Mouse (Mus musculus): ENCODE measurements around the gene Pef1. TPM values are rescaled to one million over a fixed set of nuclear protein-coding genes. Genes with fewer than 3 reads are reported as not detected.

The Pef1 gene
- total RNA-seq, 2 experiments from 2014 or later: 42.6 to 42.8 TPM

DNA sequence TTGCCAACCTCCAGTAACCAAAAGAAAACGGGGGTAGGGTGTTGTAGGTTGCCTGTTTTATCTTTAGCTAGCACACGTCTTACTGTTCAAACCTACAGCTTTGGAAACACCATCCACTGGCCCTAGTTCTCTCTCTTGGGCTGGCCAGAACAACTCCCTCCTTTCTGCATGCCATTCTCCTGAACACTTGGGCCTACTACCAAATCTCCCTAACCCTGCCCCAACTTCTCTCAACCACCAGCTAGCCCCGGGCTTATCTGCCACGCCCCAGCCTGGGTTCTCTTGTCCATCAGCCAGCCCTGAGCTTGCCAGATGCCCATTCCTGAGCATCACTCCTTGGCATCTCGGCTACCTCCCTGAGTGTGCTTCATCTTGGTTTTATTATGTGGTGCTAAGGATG, 26.5 kb downstream of the Pef1 start:
- DNase-seq (ENCODE audit: extremely low spot score in 1 of 2, low spot score in 2 of 2): peak in 1 of 2 experiments; percentile 19
- intact Hi-C loops (cut with DNase I): no loop called here

DNA sequence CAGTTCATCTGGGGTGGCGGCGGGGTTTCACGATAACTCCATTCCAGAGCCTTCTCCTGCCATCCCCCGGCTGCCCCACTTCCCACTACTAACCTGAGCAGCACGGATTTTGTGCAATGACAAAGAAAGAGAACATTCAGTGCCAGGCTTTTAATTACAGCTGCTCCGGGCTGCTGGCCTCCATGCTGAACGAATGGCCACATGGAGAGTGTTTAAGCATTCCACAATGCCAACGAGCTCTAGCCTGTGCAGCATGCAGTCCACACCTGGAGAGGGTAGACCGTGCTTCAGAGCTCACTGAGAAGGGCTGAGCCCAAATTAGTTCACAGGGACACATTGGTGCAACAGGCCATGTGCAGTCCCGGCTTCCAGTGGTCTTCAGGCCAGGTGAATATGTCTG, 27.7 kb downstream of the Pef1 start:
- DNase-seq (ENCODE audit: extremely low spot score in 1 of 2, low spot score in 2 of 2): no peak
- intact Hi-C loops (cut with DNase I): no loop called here

DNA sequence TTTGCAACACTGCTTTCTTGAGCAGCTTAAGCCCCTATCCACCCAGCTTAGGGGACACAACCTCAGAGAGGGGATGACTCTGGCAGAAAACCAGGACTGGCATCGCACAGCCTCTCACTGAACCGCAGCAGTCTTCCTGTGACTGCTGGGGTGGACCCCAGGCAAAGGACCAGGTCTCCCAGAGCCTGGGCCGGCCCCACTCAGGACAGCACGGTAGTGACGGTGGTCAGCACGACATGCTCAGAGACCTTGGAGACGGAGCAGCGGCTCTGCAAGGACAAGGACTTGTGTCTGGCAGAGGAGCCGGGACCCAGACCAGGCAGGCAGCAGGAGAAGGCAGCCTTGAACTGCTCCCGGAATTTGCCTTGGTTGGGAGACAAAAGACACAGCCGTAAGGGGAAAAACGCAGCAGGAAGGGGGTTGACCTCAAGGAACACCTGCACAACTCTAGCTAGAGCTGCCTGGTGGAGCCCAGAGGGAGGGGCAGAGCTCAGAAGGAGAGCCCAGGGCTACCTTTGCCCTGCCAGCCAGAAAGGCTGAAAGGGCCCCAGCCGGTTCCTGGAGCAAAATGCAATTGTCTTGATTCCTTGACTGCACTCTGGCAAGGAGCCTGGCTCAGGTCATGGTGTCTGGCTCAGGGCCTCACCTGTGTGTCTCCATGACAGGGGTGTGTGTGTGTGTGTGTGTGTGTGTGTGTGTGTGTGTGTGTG, 28.4 kb downstream of the Pef1 start:
- intact Hi-C loops (cut with DNase I): no loop called here

DNA sequence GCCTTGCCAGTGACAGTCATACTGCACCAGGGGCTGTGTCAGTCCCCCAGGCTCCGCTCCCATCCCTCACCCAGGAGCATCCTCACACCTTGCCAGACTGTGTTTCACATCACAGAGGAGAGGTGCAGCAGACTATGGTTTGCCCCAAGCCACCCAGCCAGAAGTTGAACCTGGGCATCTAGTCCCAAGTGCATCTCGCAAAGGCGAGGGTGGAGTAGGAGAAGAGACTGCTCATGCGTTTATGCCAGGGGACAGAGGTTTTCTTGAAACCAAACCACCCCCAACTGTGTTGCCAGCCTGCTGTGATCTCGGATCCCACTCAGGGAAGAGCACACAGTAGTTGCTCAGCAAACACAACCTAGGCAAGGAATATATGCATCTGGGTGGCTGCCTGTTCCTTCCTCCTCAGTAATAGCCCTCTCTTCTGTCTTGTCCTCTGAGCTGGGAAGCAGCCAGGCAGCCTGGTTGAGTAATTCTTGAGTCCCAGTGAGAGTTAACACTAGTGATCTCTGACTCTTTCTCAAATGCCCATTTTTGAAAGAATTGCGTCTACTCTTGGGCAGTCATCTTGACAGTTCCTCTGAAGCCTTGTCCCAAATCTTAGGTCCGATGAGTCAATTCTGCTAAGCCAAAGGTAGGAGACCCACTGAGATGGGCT, 29.2 kb downstream of the Pef1 start:
- DNase-seq (ENCODE audit: extremely low spot score in 1 of 2, low spot score in 2 of 2): no peak
- intact Hi-C loops (cut with DNase I): no loop called here

More for the DNA sequence above, 28.4 kb downstream of the Pef1 start:
- DNase-seq (ENCODE audit: extremely low spot score in 1 of 2, low spot score in 2 of 2): peak in 1 of 2 experiments; percentile 33

DNA sequence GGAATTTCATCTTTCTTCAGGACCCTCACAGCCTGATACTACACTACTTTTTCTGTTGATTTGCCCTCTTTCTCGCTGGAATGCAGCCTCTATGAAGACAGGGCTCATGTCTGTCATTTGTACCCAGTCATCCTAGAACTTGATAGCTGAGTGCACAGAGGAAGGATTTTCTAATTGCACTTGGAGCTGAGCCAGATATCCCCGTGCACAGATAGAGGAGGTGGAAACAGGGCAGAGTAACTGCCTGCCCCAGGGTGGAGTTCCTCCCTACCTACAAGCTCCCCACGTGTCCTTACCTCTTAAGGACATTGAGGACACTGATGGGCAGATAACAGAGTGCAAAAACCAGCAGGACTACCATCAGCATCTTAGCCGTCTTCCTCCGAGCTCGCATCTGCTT, 31.0 kb downstream of the Pef1 start:
- intact Hi-C loops (cut with DNase I): no loop called here
- DNase-seq (ENCODE audit: extremely low spot score in 1 of 2, low spot score in 2 of 2): no peak

GRCm38 (mm10) chr4:130138441-130139213, 36.3 kb downstream of the Pef1 start:
- intact Hi-C loops (cut with DNase I): loop anchor here (1.0 kb wide), 1 partner anchor 49 kb away; no protein-coding TSS in a partner anchor
- peak; percentile 38 to 85 for DNase-seq (ENCODE audit: extremely low spot score in 1 of 2, low spot score in 2 of 2)

GRCm38 (mm10) chr4:130139214-130139492, 36.8 kb downstream of the Pef1 start, which contains the start of gene Hcrtr1:
TSS of gene Hcrtr1 (minus strand) at chr4:130139359.
- intact Hi-C loops (cut with DNase I): no loop called here

DNA sequence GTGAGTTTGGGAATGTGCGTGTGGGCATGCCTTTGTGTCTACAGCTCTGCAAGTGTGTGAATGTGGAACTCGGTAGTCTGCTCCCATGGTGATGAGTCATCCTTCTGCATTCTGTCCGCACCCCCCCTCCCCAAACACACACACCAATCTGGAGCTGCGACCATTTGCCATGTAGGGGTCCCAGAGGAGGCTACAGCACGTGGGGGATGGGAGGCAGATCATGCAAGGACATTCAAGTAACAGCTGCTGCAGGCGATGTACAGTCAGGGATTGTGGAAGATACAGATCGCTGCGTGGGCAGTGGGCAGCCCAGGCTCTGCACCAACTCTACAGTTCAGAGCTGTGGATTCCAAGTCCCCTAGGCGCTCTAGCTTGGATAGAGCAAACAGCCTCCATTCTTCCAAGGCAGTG, 38.6 kb downstream of the Pef1 start:
- DNase-seq (ENCODE audit: extremely low spot score in 1 of 2, low spot score in 2 of 2): peak; percentile 63 to 80
- intact Hi-C loops (cut with DNase I): no loop called here

More at GRCm38 (mm10) chr4:130139214-130139492, 36.8 kb downstream of the Pef1 start, which contains the start of gene Hcrtr1:
- DNase-seq (ENCODE audit: extremely low spot score in 1 of 2, low spot score in 2 of 2): no peak

DNA sequence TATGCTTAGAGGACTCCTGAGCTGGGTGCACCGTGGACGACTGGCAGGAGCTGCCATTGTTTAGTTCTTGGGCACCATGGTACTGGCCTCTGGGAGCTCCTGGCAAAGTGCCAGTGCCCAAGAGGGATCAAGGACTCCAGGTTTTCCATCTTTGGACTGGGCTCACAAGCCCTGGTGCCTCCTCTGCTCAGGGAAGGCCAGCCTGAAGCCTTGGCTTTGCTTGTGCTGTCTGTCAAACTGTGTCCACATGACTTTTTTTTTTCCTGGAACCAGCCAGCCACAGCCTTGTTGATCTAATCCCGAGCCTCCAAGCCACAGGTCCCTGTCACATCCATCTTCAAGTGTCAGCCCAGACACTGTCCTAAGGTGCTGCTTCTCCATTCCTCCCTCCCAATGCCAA, 39.4 kb downstream of the Pef1 start:
- DNase-seq (ENCODE audit: extremely low spot score in 1 of 2, low spot score in 2 of 2): no peak
- intact Hi-C loops (cut with DNase I): no loop called here

DNA sequence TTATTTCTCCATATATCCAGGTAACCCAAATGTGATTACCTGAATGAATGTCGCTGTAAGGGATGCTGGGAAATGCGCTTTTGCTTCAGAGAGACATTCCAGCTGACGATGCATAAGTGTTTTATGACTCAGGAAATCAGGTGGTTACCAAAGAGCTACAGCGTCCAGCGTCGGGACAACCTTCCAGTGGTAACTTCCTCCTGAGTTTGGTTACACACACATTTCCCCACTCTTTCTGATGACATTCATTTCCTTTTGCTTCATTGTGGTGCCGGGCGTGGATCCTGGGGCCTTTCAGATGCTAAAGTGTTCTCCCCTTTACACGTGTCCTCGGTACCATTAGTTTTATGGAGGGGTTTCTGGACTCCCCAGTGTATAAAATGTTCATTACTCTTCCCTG, 46.0 kb downstream of the Pef1 start:
- DNase-seq (ENCODE audit: extremely low spot score in 1 of 2, low spot score in 2 of 2): no peak
- intact Hi-C loops (cut with DNase I): no loop called here

DNA sequence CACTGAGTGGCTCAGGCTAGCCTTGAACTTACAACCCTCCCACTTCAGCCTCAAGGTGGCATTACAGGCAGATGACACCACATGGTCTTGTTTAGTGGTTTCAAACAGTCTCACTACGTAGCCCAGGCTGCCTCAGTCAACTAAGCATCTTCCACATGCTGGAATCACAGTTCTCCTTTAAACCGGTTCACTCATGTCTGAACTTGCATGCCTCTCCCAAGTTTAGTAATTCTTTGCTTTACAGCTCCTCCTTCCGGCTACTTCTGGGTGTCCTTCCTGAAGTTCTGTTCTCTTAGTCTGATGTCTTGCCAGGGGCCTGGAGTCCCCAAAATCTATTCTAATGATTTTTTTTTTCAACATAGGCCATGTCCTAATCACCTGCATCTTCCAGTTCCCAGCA, 51.9 kb downstream of the Pef1 start:
- DNase-seq (ENCODE audit: extremely low spot score in 1 of 2, low spot score in 2 of 2): no peak
- intact Hi-C loops (cut with DNase I): no loop called here

DNA sequence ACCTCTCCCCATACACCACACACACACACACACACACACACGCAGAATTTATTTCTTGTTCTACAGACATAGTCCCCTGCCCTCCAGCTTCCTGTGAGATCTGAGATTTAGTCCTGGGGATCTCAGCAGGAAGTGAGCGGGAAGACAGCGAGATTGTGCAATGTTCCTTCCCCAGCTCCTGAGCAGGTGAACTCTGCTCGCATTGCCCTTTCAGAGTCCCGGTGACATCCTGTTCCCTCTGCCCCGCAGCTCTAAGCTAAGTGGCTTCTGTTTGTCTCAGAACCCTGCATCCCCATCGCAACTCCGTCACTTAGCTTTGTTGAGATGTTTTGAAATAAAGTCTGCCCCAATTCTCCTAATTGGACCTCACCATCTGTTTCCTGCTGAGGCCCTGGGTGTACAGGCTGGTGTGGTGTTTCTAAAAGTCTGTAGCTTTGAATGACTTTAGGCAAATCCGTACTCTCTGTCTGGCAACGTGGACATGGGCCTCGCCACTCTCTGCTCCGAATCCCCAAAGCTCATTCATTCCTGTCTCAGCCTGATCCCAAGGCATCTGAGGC, 54.5 kb downstream of the Pef1 start:
- intact Hi-C loops (cut with DNase I): no loop called here
- DNase-seq (ENCODE audit: extremely low spot score in 1 of 2, low spot score in 2 of 2): no peak

DNA sequence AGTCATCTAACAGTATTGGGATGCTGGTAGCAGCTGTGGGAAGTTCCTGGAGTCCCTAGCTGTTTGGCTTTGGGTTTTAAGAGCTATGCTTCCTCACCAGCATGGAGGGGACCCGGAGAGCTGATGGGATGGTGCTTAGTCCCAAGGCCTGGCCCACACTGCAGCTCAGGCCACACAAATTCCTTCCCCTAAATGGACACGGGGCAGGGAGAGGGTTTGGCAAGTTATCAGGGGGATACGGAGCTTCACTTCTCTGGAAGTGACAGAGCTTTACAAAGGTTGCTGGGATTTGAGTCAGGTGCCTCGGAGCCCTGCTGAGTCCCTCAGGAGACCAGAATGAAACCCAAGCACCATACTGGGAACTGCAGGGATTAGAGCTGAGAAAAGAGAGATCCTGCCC, 59.0 kb downstream of the Pef1 start:
- DNase-seq (ENCODE audit: extremely low spot score in 1 of 2, low spot score in 2 of 2): no peak
- intact Hi-C loops (cut with DNase I): no loop called here

DNA sequence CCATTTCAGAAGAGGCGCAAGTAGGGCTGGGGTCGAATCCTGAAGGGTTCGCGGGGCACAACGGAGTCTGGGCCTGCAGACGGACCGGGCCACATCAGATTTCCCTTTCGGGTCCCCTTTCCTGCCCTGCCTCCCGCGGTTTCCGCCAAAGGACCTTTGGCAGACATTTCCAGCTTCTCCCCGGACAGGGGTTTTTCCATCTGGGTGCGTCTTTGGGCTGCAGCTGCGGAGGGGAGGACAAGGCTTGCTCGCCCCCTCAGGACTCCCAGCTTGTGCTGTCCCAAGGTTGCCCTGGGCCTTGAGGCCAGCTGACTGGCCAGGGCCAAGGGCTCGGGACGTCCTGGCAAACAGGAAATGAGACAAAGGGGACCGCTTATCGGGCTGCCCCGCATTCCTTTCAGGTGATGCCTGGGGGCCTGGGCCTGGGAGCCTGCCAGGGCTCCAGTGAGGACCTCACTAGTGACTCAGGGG, 61.1 kb downstream of the Pef1 start:
- DNase-seq (ENCODE audit: extremely low spot score in 1 of 2, low spot score in 2 of 2): peak in 1 of 2 experiments; percentile 68
- intact Hi-C loops (cut with DNase I): no loop called here

GRCm38 (mm10) chr4:130164121-130164520, 61.8 kb downstream of the Pef1 start:
- DNase-seq (ENCODE audit: extremely low spot score in 1 of 2, low spot score in 2 of 2): no peak
- intact Hi-C loops (cut with DNase I): no loop called here

GRCm38 (mm10) chr4:130166061-130166460, 63.7 kb downstream of the Pef1 start:
- DNase-seq (ENCODE audit: extremely low spot score in 1 of 2, low spot score in 2 of 2): no peak

DNA sequence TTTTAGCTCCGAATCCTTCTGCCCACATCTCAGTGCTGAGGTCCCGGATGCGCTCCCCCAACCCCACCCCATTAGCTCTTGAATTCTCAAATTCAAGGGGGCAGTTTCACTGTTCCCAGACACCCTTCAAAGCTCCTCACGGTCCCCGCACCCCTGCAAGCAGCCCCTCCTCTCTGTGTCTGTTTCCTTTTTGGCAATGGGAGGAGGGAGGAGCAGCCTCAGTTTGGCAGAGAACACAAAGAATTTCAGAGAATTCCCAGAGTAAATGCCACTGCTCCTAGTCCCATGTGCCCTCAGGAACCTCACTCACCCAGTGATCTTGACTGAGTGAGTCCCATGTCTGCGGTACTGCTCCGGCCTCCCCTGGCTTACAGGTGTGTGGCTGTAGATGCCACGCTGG, 64.2 kb downstream of the Pef1 start:
- intact Hi-C loops (cut with DNase I): no loop called here
- no peak for DNase-seq (ENCODE audit: extremely low spot score in 1 of 2, low spot score in 2 of 2)

More at GRCm38 (mm10) chr4:130166061-130166460, 63.7 kb downstream of the Pef1 start:
- intact Hi-C loops (cut with DNase I): no loop called here

- intact Hi-C loops (cut with DNase I): no loop called here
Measured at GRCm38 (mm10) chr4:130167321-130167720, 65.0 kb downstream of the Pef1 start.

GRCm38 (mm10) chr4:130167814-130168213, 65.5 kb downstream of the Pef1 start:
- no peak for DNase-seq (ENCODE audit: extremely low spot score in 1 of 2, low spot score in 2 of 2)
- intact Hi-C loops (cut with DNase I): no loop called here

More at GRCm38 (mm10) chr4:130167321-130167720, 65.0 kb downstream of the Pef1 start:
- DNase-seq (ENCODE audit: extremely low spot score in 1 of 2, low spot score in 2 of 2): no peak

All from left cerebral cortex, postnatal 10 days (tissue).